Mouse (Mus musculus): ENCODE measurements around the gene Lsm4.

Lsm4 gene

GRCm38 (mm10) chr8:70650351-70650750 lies 22.7 kb upstream of the Lsm4 start:
- no peak for DNase-seq

- peak; percentile 62 for DNase-seq
These were observed 19.8 kb upstream of the Lsm4 start for GRCm38 (mm10) chr8:70653226-70653625.

- DNase-seq: no peak
These were observed 18.9 kb upstream of the Lsm4 start for GRCm38 (mm10) chr8:70654121-70654520.

GRCm38 (mm10) chr8:70655469-70655868 lies 17.6 kb upstream of the Lsm4 start:
- DNase-seq: no peak

- DNase-seq: no peak
These were observed 16.8 kb upstream of the Lsm4 start for GRCm38 (mm10) chr8:70656193-70656790.

GRCm38 (mm10) chr8:70657214-70657613 lies 15.8 kb upstream of the Lsm4 start:
- no peak for DNase-seq

- DNase-seq: no peak
These were observed 15.3 kb upstream of the Lsm4 start for GRCm38 (mm10) chr8:70657739-70658138.

GRCm38 (mm10) chr8:70658897-70659603 lies 14.0 kb upstream of the Lsm4 start:
- no peak for DNase-seq

GRCm38 (mm10) chr8:70659604-70660272 lies 13.3 kb upstream of the Lsm4 start:
- DNase-seq: peak; percentile 97

- peak; percentile 73 for DNase-seq
These were observed 12.7 kb upstream of the Lsm4 start, which contains the start of gene Pgpep1 for GRCm38 (mm10) chr8:70660273-70660725. Gene Pgpep1, minus strand, starts transcription at chr8:70660388.

- no peak for DNase-seq
These were observed 9.4 kb upstream of the Lsm4 start for GRCm38 (mm10) chr8:70663691-70664090.

GRCm38 (mm10) chr8:70664631-70665030 lies 8.4 kb upstream of the Lsm4 start:
- DNase-seq: no peak

GRCm38 (mm10) chr8:70665599-70665998 lies 7.4 kb upstream of the Lsm4 start:
- no peak for DNase-seq

GRCm38 (mm10) chr8:70667071-70667470 lies 6.0 kb upstream of the Lsm4 start:
- DNase-seq: peak; percentile 54

- no peak for DNase-seq
These were observed 1.3 kb upstream of the Lsm4 start for GRCm38 (mm10) chr8:70671615-70672324.

- DNase-seq: no peak
These were observed 546 bp upstream of the Lsm4 start for GRCm38 (mm10) chr8:70672325-70673078.

GRCm38 (mm10) chr8:70674109-70674508 lies 1.1 kb downstream of the Lsm4 start:
- no peak for DNase-seq

GRCm38 (mm10) chr8:70674716-70675115 lies 1.7 kb downstream of the Lsm4 start:
- peak; percentile 71 for DNase-seq

GRCm38 (mm10) chr8:70675336-70675735 lies 2.3 kb downstream of the Lsm4 start:
- DNase-seq: no peak

GRCm38 (mm10) chr8:70677451-70678080 lies 4.5 kb downstream of the Lsm4 start:
- peak; percentile 69 for DNase-seq

GRCm38 (mm10) chr8:70678679-70679078 lies 5.6 kb downstream of the Lsm4 start:
- DNase-seq: no peak

GRCm38 (mm10) chr8:70679404-70679803 lies 6.4 kb downstream of the Lsm4 start:
- DNase-seq: no peak
